Mouse (Mus musculus): Measurements from ENCODE around the gene 4931440F15Rik. TPM values are rescaled to one million over a fixed set of nuclear protein-coding genes. Genes with fewer than 3 reads are reported as not detected.

The 4931440F15Rik gene
- polyA plus RNA-seq, 1 experiment: not detected

GRCm38 (mm10) chr11:29808981-29809589 lies 16.4 kb downstream of the 4931440F15Rik start:
- Histone ChIP-seq H3K79me3 (ENCODE audit: low read depth) (no peaks in the 10 kb centered on the region), H3K79me2 (ENCODE audit: control insufficient read depth, insufficient read depth) (no peaks in the 10 kb centered on the region), H3K36me3 (ENCODE audit: control insufficient read depth, insufficient read depth) (no peaks in the 10 kb centered on the region), H3K27me3 (ENCODE audit: control insufficient read depth, insufficient read depth, insufficient read length) (no peaks in the 10 kb centered on the region), H3ac (ENCODE audit: control insufficient read depth, insufficient read length, low read depth) (no peak overlapping the region), H3K4me3 (ENCODE audit: insufficient read depth, poor library complexity, severe bottlenecking) (no peak overlapping the region)
- TF ChIP-seq MAX (IDR thresholded peaks at IDR 0.05) (no peak), MYOD1 (IDR thresholded peaks at IDR 0.05; ENCODE audit: control insufficient read depth, insufficient read length, low read depth) (no peak)

GRCm38 (mm10) chr11:29808173-29808980 lies 17.1 kb downstream of the 4931440F15Rik start:
- H3K79me3 ChIP-seq (ENCODE audit: low read depth): no peaks in the 10 kb centered on the region

GRCm38 (mm10) chr11:29807325-29807724 lies 18.1 kb downstream of the 4931440F15Rik start:
- H3ac ChIP-seq (ENCODE audit: control insufficient read depth, insufficient read length, low read depth): no peak overlapping the region
- no peaks in the 10 kb centered on the region for H3K27me3 ChIP-seq (ENCODE audit: control insufficient read depth, insufficient read depth, insufficient read length)
- no peaks in the 10 kb centered on the region for H3K79me3 ChIP-seq (ENCODE audit: low read depth)
- no peaks in the 10 kb centered on the region for H3K79me2 ChIP-seq (ENCODE audit: control insufficient read depth, insufficient read depth)
- TF ChIP-seq CTCF (IDR thresholded peaks at IDR 0.05; ENCODE audit: control insufficient read depth, insufficient read depth, insufficient read length) (no peak), FOSL1 (IDR thresholded peaks at IDR 0.05; ENCODE audit: insufficient read depth, low read length, poor library complexity, severe bottlenecking) (no peak)
- H3K36me3 ChIP-seq (ENCODE audit: control insufficient read depth, insufficient read depth): no peaks in the 10 kb centered on the region
- H3K4me3 ChIP-seq (ENCODE audit: insufficient read depth, poor library complexity, severe bottlenecking): no peak overlapping the region

More at GRCm38 (mm10) chr11:29808173-29808980, 17.1 kb downstream of the 4931440F15Rik start:
- Histone ChIP-seq H3K79me2 (ENCODE audit: control insufficient read depth, insufficient read depth) (no peaks in the 10 kb centered on the region), H3K27me3 (ENCODE audit: control insufficient read depth, insufficient read depth, insufficient read length) (no peaks in the 10 kb centered on the region), H3K36me3 (ENCODE audit: control insufficient read depth, insufficient read depth) (no peaks in the 10 kb centered on the region), H3K4me3 (ENCODE audit: insufficient read depth, poor library complexity, severe bottlenecking) (no peak overlapping the region), H3ac (ENCODE audit: control insufficient read depth, insufficient read length, low read depth) (no peak overlapping the region)
- TF ChIP-seq MAX (IDR thresholded peaks at IDR 0.05): no peak
- TF ChIP-seq USF1 (IDR thresholded peaks at IDR 0.05; ENCODE audit: low read depth): no peak
- TF ChIP-seq MYOD1 (IDR thresholded peaks at IDR 0.05; ENCODE audit: control insufficient read depth, insufficient read length, low read depth): peak; percentile 50
- TF ChIP-seq FOSL1 (IDR thresholded peaks at IDR 0.05; ENCODE audit: insufficient read depth, low read length, poor library complexity, severe bottlenecking): no peak
- TF ChIP-seq CEBPB (IDR thresholded peaks at IDR 0.05; ENCODE audit: low read depth): no peak
- no peak for TF ChIP-seq MYOG (IDR thresholded peaks at IDR 0.05; ENCODE audit: control insufficient read depth, extremely low read depth, insufficient read length)
- TF ChIP-seq CTCF (IDR thresholded peaks at IDR 0.05; ENCODE audit: control insufficient read depth, insufficient read depth, insufficient read length): no peak

- no peaks in the 10 kb centered on the region for H3K27me3 ChIP-seq (ENCODE audit: control insufficient read depth, insufficient read depth, insufficient read length)
- no peaks in the 10 kb centered on the region for H3K79me3 ChIP-seq (ENCODE audit: low read depth)
- H3K79me2 ChIP-seq (ENCODE audit: control insufficient read depth, insufficient read depth): no peaks in the 10 kb centered on the region
- no peaks in the 10 kb centered on the region for H3K36me3 ChIP-seq (ENCODE audit: control insufficient read depth, insufficient read depth)
- no peak overlapping the region for H3K4me3 ChIP-seq (ENCODE audit: insufficient read depth, poor library complexity, severe bottlenecking)
- H3ac ChIP-seq (ENCODE audit: control insufficient read depth, insufficient read length, low read depth): no peak overlapping the region
- TF ChIP-seq CTCF (IDR thresholded peaks at IDR 0.05; ENCODE audit: control insufficient read depth, insufficient read depth, insufficient read length): no peak
- no peak for TF ChIP-seq MYOD1 (IDR thresholded peaks at IDR 0.05; ENCODE audit: control insufficient read depth, insufficient read length, low read depth)
- TF ChIP-seq USF1 (IDR thresholded peaks at IDR 0.05; ENCODE audit: low read depth): no peak
- no peak for TF ChIP-seq FOSL1 (IDR thresholded peaks at IDR 0.05; ENCODE audit: insufficient read depth, low read length, poor library complexity, severe bottlenecking)
- no peak for TF ChIP-seq CEBPB (IDR thresholded peaks at IDR 0.05; ENCODE audit: low read depth)
- TF ChIP-seq MYOG (IDR thresholded peaks at IDR 0.05; ENCODE audit: control insufficient read depth, extremely low read depth, insufficient read length): no peak
- TF ChIP-seq MAX (IDR thresholded peaks at IDR 0.05): no peak
Observed at GRCm38 (mm10) chr11:29801432-29802427, 23.7 kb downstream of the 4931440F15Rik start.

- H3K79me3 ChIP-seq (ENCODE audit: low read depth): no peaks in the 10 kb centered on the region
- TF ChIP-seq FOSL1 (IDR thresholded peaks at IDR 0.05; ENCODE audit: insufficient read depth, low read length, poor library complexity, severe bottlenecking) (no peak), MYOG (IDR thresholded peaks at IDR 0.05; ENCODE audit: control insufficient read depth, extremely low read depth, insufficient read length) (no peak), CEBPB (IDR thresholded peaks at IDR 0.05; ENCODE audit: low read depth) (no peak), MYOD1 (IDR thresholded peaks at IDR 0.05; ENCODE audit: control insufficient read depth, insufficient read length, low read depth) (no peak), MAX (IDR thresholded peaks at IDR 0.05) (no peak), CTCF (IDR thresholded peaks at IDR 0.05; ENCODE audit: control insufficient read depth, insufficient read depth, insufficient read length) (no peak), USF1 (IDR thresholded peaks at IDR 0.05; ENCODE audit: low read depth) (no peak)
Observed at GRCm38 (mm10) chr11:29799839-29800238, 25.6 kb downstream of the 4931440F15Rik start.

More at GRCm38 (mm10) chr11:29799839-29800238, 25.6 kb downstream of the 4931440F15Rik start:
- no peaks in the 10 kb centered on the region for H3K36me3 ChIP-seq (ENCODE audit: control insufficient read depth, insufficient read depth)
- H3ac ChIP-seq (ENCODE audit: control insufficient read depth, insufficient read length, low read depth): no peak overlapping the region
- H3K79me2 ChIP-seq (ENCODE audit: control insufficient read depth, insufficient read depth): no peaks in the 10 kb centered on the region
- H3K4me3 ChIP-seq (ENCODE audit: insufficient read depth, poor library complexity, severe bottlenecking): no peak overlapping the region
- H3K27me3 ChIP-seq (ENCODE audit: control insufficient read depth, insufficient read depth, insufficient read length): no peaks in the 10 kb centered on the region

All from C2C12 (cell line).